Mouse (Mus musculus): Measurements from ENCODE around the gene Rapgef6.

GRCm38 (mm10) chr11:54601121-54601520 is 78.5 kb downstream of the Rapgef6 start:
- TF ChIP-seq CTCF (IDR thresholded peaks at IDR 0.05; ENCODE audit: extremely low read depth, insufficient read depth, low read length) (no peak), POLR2A (IDR thresholded peaks at IDR 0.05; ENCODE audit: extremely low read depth, insufficient read depth, low read length) (no peak)

Measured in cortical plate, adult 2 months (tissue).